Mouse (Mus musculus) limb, embryonic 12.5 days (tissue): ENCODE data around the gene Sirt3. TPM values are rescaled to one million over a fixed set of nuclear protein-coding genes. Genes with fewer than 3 reads are reported as not detected.

Experiments used
- ATAC-seq: fragments of 200-750 bp; cut with Nextera tagmentation; 2 replicates; pipeline ENCODE4 v1.8.0; 2017; ENCODE audit warnings: low read depth, moderate TSS enrichment; ENCODE audit not compliant: insufficient number of reproducible peaks, insufficient read depth, low FRiP score, low TSS enrichment
- H3K27ac ChIP-seq: fragments of 300-500 bp; sonication (generic); 2 replicates; pipeline ENCODE4 v1.5.1; 2016; ENCODE audit warnings: mild to moderate bottlenecking, moderate library complexity
- H3K27me3 ChIP-seq: fragments of 300-500 bp; sonication (generic); 2 replicates; pipeline ENCODE4 v1.6.1; 2016; ENCODE audit warnings: mild to moderate bottlenecking, moderate library complexity
- H3K36me3 ChIP-seq: fragments of 300-500 bp; sonication (generic); 2 replicates; pipeline ENCODE4 v1.6.1; 2016; ENCODE audit warnings: mild to moderate bottlenecking, moderate library complexity
- H3K4me1 ChIP-seq: fragments of 300-500 bp; sonication (generic); replicated peaks from 2 replicates; pipeline ENCODE4 v1.6.1; 2016
- H3K4me2 ChIP-seq: fragments of 300-500 bp; sonication (generic); 2 replicates; pipeline ENCODE4 v1.6.1; 2016; ENCODE audit warnings: mild to moderate bottlenecking, moderate library complexity
- H3K4me3 ChIP-seq: fragments of 300-500 bp; sonication (generic); replicated peaks from 2 replicates; pipeline ENCODE4 v1.5.1; 2016; ENCODE audit warnings: mild to moderate bottlenecking
- H3K9ac ChIP-seq: fragments of 300-500 bp; sonication (generic); replicated peaks from 2 replicates; pipeline ENCODE4 v1.6.1; 2016; ENCODE audit warnings: mild to moderate bottlenecking, moderate library complexity
- H3K9me3 ChIP-seq: fragments of 300-500 bp; sonication (generic); 2 replicates; pipeline ENCODE4 v1.6.1; 2016; ENCODE audit warnings: mild to moderate bottlenecking, moderate library complexity
- WGBS: fragments of 180-500 bp; shearing (Covaris S2); methylation state at CpG from one replicate; pipeline ENCODE4 v1.1.7; 2016; 5-methylcytosine and 5-hydroxymethylcytosine counted together
- polyA plus RNA-seq: library from polyadenylated mRNA; unstranded; fragments of >200 nt; fragmentation: Nextera tagmentation; extraction: Ambion mirVana; gene quantifications from 2 replicates; pipeline ENCODE4 v1.2.1, GENCODE M21; 2016

Sirt3 gene
- polyA plus RNA-seq, 1 experiment from 2014 or later, result 28.3 TPM

DNA sequence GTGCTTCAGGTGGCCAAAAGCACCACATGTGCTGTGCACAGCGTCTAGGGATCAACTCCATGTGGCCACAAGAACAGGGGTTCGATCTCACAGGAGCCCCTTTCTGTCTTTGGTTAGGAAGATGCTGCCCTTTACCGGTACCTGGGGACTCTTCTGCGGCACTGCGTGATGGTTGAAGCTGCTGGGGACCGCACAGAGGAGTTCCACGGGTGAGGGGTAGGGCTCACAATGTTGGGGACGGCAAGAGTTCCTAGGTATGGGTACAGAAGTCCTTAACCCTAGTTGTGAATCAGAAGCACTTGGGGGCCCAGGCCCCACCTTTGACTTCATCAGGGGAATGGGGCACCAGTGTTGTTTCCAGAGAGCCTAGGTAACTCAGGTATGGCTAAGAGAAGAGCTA lies 23.4 kb downstream of the Sirt3 start:
- H3K4me3 ChIP-seq, result peak overlapping the region; percentile 75
- H3K36me3 ChIP-seq, result peaks cover 65% of the 10 kb centered on the region
- 94% methylated on average over 8 of the region's 8 CpGs for WGBS
- H3K9me3 ChIP-seq, result no peaks in the 10 kb centered on the region
- no peak overlapping the region for H3K9ac ChIP-seq
- peaks cover 25% of the 10 kb centered on the region for H3K4me1 ChIP-seq
- ATAC-seq, result no peak
- H3K4me2 ChIP-seq, result peak overlapping the region; percentile 100
- no peak overlapping the region for H3K27ac ChIP-seq
- no peaks in the 10 kb centered on the region for H3K27me3 ChIP-seq

DNA sequence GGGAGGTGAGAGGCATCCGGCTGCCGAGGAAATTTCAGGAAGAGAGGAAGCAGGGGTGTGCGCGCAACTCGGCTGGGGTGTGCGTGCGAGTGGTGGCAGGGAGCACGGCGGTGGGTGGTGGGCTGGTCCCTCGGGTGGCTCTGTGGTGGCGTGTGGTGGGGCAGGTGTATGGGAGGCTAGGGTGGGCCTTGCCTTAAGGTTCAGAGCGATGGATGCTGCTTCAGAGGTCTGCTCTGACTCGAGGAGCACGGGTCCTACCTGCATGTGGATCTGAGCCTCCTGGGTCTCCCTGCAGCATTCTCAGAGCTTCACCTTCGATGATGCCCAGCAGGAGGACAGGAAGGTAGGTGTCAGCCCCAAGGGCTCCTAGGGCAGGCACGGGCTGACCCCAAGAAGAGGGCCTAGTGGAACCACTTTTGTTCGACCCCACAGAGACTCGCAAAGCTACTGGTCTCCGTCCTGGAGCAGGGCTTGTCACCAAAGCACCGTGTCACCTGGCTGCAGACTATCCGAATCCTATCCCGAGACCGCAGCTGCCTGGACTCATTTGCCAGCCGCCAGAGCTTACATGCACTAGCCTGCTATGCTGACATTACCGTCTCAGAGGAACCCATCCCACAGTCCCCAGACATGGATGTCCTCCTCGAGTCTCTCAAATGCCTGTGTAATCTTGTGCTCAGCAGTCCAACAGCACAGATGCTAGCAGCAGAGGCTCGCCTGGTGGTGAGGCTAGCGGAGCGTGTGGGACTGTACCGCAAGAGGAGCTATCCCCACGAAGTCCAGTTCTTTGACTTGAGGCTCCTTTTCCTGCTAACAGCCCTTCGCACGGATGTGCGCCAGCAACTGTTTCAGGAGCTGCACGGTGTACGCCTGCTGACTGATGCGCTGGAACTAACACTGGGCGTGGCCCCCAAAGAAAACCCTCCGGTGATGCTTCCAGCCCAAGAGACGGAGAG lies 24.3 kb downstream of the Sirt3 start, which contains the start of gene Bet1l:
Gene Bet1l, minus strand, starts transcription at position 28 of the 956 bp plus-strand sequence.
- peak within 1 kb of the TSS; percentile 75 for H3K4me3 ChIP-seq
- no peaks in the 10 kb centered on the region for H3K9me3 ChIP-seq
- peak within 1 kb of the TSS; percentile 90 for H3K9ac ChIP-seq
- WGBS, result 40% methylated on average over 40 of the region's 40 CpGs
- no peaks in the 10 kb centered on the region for H3K27me3 ChIP-seq
- peaks cover 25% of the 10 kb centered on the region for H3K4me1 ChIP-seq
- ATAC-seq, result peak; percentile 38
- H3K36me3 ChIP-seq, result peaks cover 66% of the 10 kb centered on the region
- peak within 1 kb of the TSS; percentile 100 for H3K4me2 ChIP-seq
- H3K27ac ChIP-seq, result peak within 1 kb of the TSS; percentile 82

DNA sequence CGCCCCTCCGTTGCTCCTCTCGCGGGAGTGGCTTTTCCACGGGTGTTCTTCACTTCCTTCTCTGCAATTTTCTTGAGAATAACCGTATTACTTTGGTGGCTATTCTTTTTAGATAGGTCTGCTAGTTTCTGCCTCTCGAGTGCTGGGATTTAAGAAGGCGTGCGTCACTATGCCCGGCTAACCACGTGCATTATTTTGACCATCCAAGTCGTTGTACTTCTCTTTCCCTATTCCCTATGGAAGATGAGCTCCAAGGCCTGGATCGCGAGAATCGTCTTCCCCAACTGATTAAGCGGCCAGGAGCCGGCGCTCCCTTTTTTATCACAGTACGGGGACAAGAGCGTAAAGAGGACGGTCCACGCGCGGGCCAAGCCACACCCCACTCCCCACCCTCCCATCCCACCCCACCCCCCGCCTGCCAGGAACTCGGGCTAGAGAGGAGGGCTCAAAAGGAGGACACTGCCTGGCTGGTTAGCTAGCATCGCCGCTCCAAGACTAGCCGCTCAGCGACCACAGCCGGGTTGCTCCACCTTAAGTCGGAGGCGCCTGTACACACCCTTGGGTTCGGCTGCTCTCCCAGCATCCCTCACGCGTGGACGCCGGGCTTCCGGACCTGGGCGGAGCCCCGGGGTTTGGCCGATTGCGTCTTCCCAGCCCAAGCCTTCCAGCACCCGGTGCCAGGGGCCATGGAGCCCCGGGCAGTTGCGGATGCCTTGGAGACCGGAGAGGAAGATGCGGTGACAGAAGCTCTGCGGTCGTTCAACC lies 25.1 kb downstream of the Sirt3 start, which contains the start of gene Ric8a:
Gene Ric8a, plus strand, starts transcription at position 173 of the 765 bp plus-strand sequence.
- Histone ChIP-seq H3K4me2 (peak within 1 kb of the TSS; percentile 100), H3K4me3 (peak within 1 kb of the TSS; percentile 75), H3K27me3 (no peaks in the 10 kb centered on the region), H3K4me1 (peaks cover 25% of the 10 kb centered on the region), H3K9me3 (no peaks in the 10 kb centered on the region), H3K36me3 (peaks cover 66% of the 10 kb centered on the region), H3K27ac (peak within 1 kb of the TSS; percentile 82), H3K9ac (peak within 1 kb of the TSS; percentile 90)
- under 1% methylated on average over 50 of the region's 50 CpGs for WGBS
- ATAC-seq, result peak; percentile 79

DNA sequence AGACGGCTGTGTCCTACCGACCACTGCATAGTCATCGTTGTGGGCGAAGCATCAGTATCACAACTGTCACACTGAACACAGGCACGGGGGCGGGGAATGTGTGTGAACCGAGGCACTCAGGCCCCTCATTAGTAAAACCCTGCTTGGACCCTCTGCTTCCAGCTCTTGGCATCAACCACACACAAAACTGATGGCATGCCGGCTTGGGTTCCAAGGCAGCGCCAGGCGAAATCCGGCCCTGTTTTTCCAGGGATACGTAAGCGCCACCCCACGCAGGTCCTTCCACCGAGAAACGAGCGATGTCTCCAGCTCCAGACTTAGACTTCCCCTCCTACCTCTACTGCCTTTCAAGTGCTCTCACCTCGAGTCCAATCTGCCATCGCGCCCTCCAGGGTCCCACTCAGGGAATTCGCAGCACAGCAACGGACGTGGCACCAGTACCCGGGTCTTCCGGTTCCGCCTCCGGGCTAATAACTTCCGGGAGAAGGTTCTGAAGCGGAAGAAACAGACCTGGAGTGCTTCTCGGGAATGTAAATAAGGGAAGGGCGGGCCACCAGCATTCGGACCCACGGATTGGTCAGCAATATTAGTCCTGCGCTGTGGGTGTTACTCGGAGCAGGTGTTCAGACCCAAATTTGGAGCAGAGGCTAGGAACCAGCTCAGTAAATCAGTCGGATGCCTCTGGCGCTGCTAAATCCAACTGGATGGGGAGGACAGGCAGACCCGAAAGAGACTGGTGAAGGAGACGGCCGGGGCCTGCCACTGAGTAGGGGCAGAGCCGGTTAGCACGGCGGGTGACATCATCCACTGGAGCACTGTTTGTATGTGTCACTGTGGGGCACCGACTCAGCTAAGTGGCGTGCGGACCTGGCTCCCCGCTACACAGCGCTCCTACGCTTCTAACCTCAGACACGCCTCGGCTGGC lies 26.0 kb downstream of the Sirt3 start, which contains the start of gene Gm45785:
Gene Gm45785, minus strand, starts transcription at position 472 of the 925 bp plus-strand sequence.
- peak; percentile 74 for ATAC-seq
- peak within 1 kb of the TSS; percentile 75 for H3K4me3 ChIP-seq
- H3K36me3 ChIP-seq, result peaks cover 65% of the 10 kb centered on the region
- H3K27me3 ChIP-seq, result no peaks in the 10 kb centered on the region
- peak within 1 kb of the TSS; percentile 90 for H3K9ac ChIP-seq
- peak within 1 kb of the TSS; percentile 100 for H3K4me2 ChIP-seq
- 1% methylated on average over 51 of the region's 51 CpGs for WGBS
- H3K9me3 ChIP-seq, result no peaks in the 10 kb centered on the region
- peaks cover 25% of the 10 kb centered on the region for H3K4me1 ChIP-seq
- H3K27ac ChIP-seq, result peak within 1 kb of the TSS; percentile 82

DNA sequence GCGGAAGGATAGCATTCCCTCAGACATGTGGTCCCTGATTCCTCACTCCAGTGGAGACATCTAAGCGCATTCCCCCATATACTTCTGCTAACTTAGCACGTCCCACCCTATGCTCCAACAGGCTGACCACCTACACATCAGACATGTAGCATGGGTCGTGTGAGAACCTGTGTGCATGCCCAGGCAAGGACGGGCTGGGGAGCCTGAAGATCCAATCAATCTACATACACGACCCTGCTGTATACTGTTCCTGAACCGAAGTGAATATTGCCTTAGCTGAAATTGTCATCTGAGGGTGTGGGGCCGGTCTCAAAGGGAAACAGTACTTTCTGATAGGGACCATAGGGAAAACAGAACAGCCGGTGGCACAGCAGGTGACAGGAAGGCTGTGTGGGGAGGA lies 26.9 kb downstream of the Sirt3 start:
- no peak overlapping the region for H3K27ac ChIP-seq
- no peaks in the 10 kb centered on the region for H3K9me3 ChIP-seq
- H3K4me3 ChIP-seq, result peak overlapping the region; percentile 75
- ATAC-seq, result no peak
- no peaks in the 10 kb centered on the region for H3K27me3 ChIP-seq
- peaks cover 57% of the 10 kb centered on the region for H3K36me3 ChIP-seq
- 72% methylated on average over 9 of the region's 9 CpGs for WGBS
- peaks cover 25% of the 10 kb centered on the region for H3K4me1 ChIP-seq
- H3K4me2 ChIP-seq, result peak overlapping the region; percentile 100
- H3K9ac ChIP-seq, result peak overlapping the region; percentile 90

DNA sequence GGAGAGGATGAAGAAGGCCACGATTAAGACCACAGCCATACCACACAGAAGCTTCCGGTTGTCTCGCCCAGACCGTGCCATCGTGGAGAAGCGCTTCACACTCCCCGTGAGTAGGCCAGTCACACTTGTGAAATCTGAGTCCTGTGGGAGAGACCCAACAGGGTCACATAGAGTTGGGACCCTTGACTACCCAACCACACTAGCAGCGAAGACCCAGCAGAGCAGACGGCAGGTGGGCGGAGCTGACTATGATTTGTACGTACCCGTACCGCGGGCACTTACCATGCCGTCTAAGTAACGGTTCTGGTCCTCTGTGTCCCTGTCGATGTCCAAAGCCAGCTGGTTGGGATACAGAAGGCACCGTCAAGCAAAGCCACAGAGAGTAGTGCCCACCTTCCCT lies 27.6 kb downstream of the Sirt3 start:
- H3K9me3 ChIP-seq, result no peaks in the 10 kb centered on the region
- H3K9ac ChIP-seq, result peak overlapping the region; percentile 90; the same call in 1 of the 2 replicates
- WGBS, result 92% methylated on average over 18 of the region's 18 CpGs
- H3K27ac ChIP-seq, result no peak overlapping the region
- peaks cover 50% of the 10 kb centered on the region for H3K36me3 ChIP-seq
- H3K4me2 ChIP-seq, result no peak overlapping the region
- ATAC-seq, result no peak
- H3K27me3 ChIP-seq, result no peaks in the 10 kb centered on the region
- H3K4me3 ChIP-seq, result no peak overlapping the region
- H3K4me1 ChIP-seq, result peaks cover 25% of the 10 kb centered on the region

DNA sequence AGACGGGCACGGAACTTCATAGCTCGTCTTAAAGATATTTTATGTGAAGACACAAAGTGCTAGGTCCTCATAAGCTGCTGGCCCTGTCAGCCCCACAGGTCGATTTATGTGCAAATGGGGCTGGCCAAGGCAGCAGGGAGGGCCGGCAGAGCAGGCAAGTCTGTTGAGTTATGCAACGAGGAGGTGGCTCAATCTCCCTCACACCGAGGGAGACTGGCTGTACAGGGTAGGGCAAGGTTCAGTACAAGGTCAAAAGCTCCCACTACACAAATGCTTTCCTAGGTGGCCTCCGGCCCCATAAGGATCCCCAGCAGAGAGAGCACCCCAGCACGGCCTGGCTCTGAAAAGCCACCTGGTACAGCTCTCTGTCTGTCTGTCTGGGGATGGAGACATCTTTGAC lies 28.7 kb downstream of the Sirt3 start:
- WGBS, result 87% methylated on average over 9 of the region's 9 CpGs
- no peaks in the 10 kb centered on the region for H3K9me3 ChIP-seq
- peaks cover 18% of the 10 kb centered on the region for H3K4me1 ChIP-seq
- no peak for ATAC-seq
- no peak overlapping the region for H3K4me3 ChIP-seq
- no peak overlapping the region for H3K27ac ChIP-seq
- no peak overlapping the region for H3K9ac ChIP-seq
- H3K27me3 ChIP-seq, result no peaks in the 10 kb centered on the region
- peaks cover 39% of the 10 kb centered on the region for H3K36me3 ChIP-seq
- no peak overlapping the region for H3K4me2 ChIP-seq

DNA sequence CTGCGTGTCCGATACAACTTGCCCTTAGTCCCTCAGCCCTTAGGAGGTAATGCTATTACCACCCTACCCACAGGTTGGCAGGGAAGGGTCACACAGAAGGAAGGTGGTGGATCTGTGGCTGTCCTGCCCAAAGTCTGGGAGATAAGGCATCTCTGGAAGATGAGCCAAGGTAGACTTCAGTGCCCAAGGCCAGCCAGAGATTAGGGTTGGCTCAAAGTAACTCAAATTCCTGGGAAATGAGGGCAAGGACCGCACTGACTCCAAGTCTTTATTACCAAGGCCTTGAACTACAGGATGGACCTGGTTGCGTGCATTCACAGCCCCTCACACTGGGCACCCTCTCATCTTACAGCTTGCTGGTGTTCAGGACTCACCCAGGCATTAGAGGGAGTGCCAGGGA lies 30.2 kb downstream of the Sirt3 start:
- Histone ChIP-seq H3K4me3 (no peak overlapping the region), H3K4me1 (peaks cover 9% of the 10 kb centered on the region), H3K27ac (no peak overlapping the region), H3K27me3 (peaks cover 5% of the 10 kb centered on the region; the same call in 1 of the 2 replicates), H3K9me3 (no peaks in the 10 kb centered on the region), H3K36me3 (peaks cover 35% of the 10 kb centered on the region), H3K4me2 (no peak overlapping the region), H3K9ac (no peak overlapping the region)
- WGBS, result 97% methylated on average over 4 of the region's 4 CpGs
- ATAC-seq, result no peak

DNA sequence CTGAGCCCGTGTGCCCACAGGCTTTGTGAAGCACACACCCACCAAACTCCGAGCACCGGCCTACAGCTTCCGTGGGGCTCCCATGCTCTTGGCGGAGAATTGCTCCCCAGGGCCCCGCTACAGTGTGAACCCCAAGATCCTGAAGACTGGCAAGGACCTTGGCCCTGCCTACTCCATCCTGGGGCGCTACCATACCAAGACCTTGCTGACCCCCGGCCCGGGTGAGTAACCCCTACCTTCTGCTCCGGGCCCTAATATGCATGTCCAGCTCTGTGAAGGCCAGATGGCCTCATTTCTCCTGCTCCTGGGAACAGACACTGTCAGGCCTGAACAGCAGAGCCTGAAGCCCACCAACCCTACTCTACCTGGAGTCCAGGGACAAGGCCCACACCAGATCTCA lies 33.5 kb downstream of the Sirt3 start:
- Histone ChIP-seq H3K9ac (no peak overlapping the region; the same call in 1 of the 2 replicates), H3K4me1 (no peaks in the 10 kb centered on the region; the same call in 1 of the 2 replicates), H3K27me3 (peaks cover 20% of the 10 kb centered on the region), H3K4me3 (no peak overlapping the region), H3K36me3 (peaks cover 24% of the 10 kb centered on the region), H3K4me2 (no peak overlapping the region), H3K9me3 (no peaks in the 10 kb centered on the region), H3K27ac (no peak overlapping the region)
- 91% methylated on average over 10 of the region's 10 CpGs for WGBS
- no peak for ATAC-seq
